In genomic region chr11:116814076-116814883, GRCm38 (mm10) we compare ENCODE assay signal across 8 mouse cellular contexts. TPM values are rescaled to one million over a fixed set of nuclear protein-coding genes. Genes with fewer than 3 reads are reported as not detected.
DNase-seq lines count a peak whose midpoint lies in the region; ATAC-seq and TF ChIP-seq lines count a peak whose summit lies in the region.

No protein-coding gene starts in this region.

- H3K4me2 ChIP-seq in hindbrain, postnatal 0 days (ENCODE audit: low read depth, low read length): peak overlapping the region; percentile 10; the same call in 1 of the 2 replicates
- H3K4me2 ChIP-seq in liver, embryonic 13.5 days: no peak overlapping the region
- H3K4me2 ChIP-seq in neural tube, embryonic 15.5 days: peak overlapping the region; percentile 3; the same call in 1 of the 2 replicates

- H3K27ac ChIP-seq in hindbrain, postnatal 0 days: peak overlapping the region; percentile 95
- peak overlapping the region; percentile 23; the same call in 1 of the 2 replicates for H3K27ac ChIP-seq in liver, embryonic 13.5 days
- peak overlapping the region; percentile 94 for H3K27ac ChIP-seq in neural tube, embryonic 15.5 days (replicated peaks)

- H3K27me3 ChIP-seq in hindbrain, postnatal 0 days (ENCODE audit: insufficient read depth, low read length): no peaks in the 10 kb centered on the region
- peaks cover 6% of the 10 kb centered on the region; the same call in 1 of the 2 replicates for H3K27me3 ChIP-seq in liver, embryonic 13.5 days
- H3K27me3 ChIP-seq in neural tube, embryonic 15.5 days (replicated peaks): no peaks in the 10 kb centered on the region

- H3K36me3 ChIP-seq in hindbrain, postnatal 0 days (ENCODE audit: insufficient read depth, low read length): no peaks in the 10 kb centered on the region
- no peaks in the 10 kb centered on the region for H3K36me3 ChIP-seq in liver, embryonic 13.5 days
- no peaks in the 10 kb centered on the region for H3K36me3 ChIP-seq in neural tube, embryonic 15.5 days

- WGBS in hindbrain, postnatal 0 days: 6% methylated on average over 20 of the region's 20 CpGs
- 47% methylated on average over 20 of the region's 20 CpGs for WGBS in liver, embryonic 13.5 days (ENCODE audit: insufficient replicate concordance)
- 4% methylated on average over 20 of the region's 20 CpGs for WGBS in neural tube, embryonic 15.5 days

- DNase-seq in adrenal gland, adult 2 months: peak; percentile 44
- DNase-seq in adrenal gland, adult 18-20 months (ENCODE audit: low spot score in 2 of 2): no peak
- peak; percentile 38 to 80 for DNase-seq in cerebellum, postnatal 4 days (ENCODE audit: low spot score in 2 of 2)
- DNase-seq in gastrocnemius, postnatal 25 days: peak; percentile 85
- DNase-seq in hindbrain, postnatal 0 days (ENCODE audit: low spot score): peak; percentile 84
- no peak for DNase-seq in liver, embryonic 13.5 days
- DNase-seq in left cerebral cortex, adult 9 months (ENCODE audit: low spot score in 2 of 2): no peak

- peaks cover 41% of the 10 kb centered on the region for H3K4me1 ChIP-seq in hindbrain, postnatal 0 days (ENCODE audit: insufficient read depth, low read length)
- peaks cover 22% of the 10 kb centered on the region for H3K4me1 ChIP-seq in liver, embryonic 13.5 days (replicated peaks)
- peaks cover 74% of the 10 kb centered on the region for H3K4me1 ChIP-seq in neural tube, embryonic 15.5 days

- H3K9me3 ChIP-seq in hindbrain, postnatal 0 days (ENCODE audit: low read length): no peaks in the 10 kb centered on the region
- no peaks in the 10 kb centered on the region for H3K9me3 ChIP-seq in liver, embryonic 13.5 days (replicated peaks)
- H3K9me3 ChIP-seq in neural tube, embryonic 15.5 days (replicated peaks): no peaks in the 10 kb centered on the region

- H3K9ac ChIP-seq in hindbrain, postnatal 0 days (replicated peaks; ENCODE audit: low read length): peak overlapping the region; percentile 28; the same call in 1 of the 2 replicates
- H3K9ac ChIP-seq in liver, embryonic 13.5 days: no peak overlapping the region
- peak overlapping the region; percentile 30 for H3K9ac ChIP-seq in neural tube, embryonic 15.5 days (replicated peaks)

- H3K4me3 ChIP-seq in hindbrain, postnatal 0 days (ENCODE audit: low read length): no peak overlapping the region
- H3K4me3 ChIP-seq in liver, embryonic 13.5 days (replicated peaks): no peak overlapping the region
- H3K4me3 ChIP-seq in neural tube, embryonic 15.5 days (replicated peaks): no peak overlapping the region

- ATAC-seq in hindbrain, postnatal 0 days: peak; percentile 19; the same call in 1 of the 2 replicates
- no peak for ATAC-seq in liver, embryonic 13.5 days (ENCODE audit: low read depth)
- no peak for ATAC-seq in neural tube, embryonic 15.5 days (ENCODE audit: low FRiP score)

- no peak for TF ChIP-seq CTCF in hindbrain, postnatal 0 days (IDR thresholded peaks at IDR 0.05; ENCODE audit: low read depth)

RNA-seq across cellular contexts. Expression of gene Mxra7, which starts 13.6 kb away (rescaled TPM):
- total RNA-seq in adrenal gland, adult 2 months (2021): 10 to 100 TPM; 37.2 to 78.7 TPM
- 282 and 392 TPM in 2 replicates for polyA plus RNA-seq in adrenal gland, adult 2 months (2012; rRNA removed)
- 10 to 100 TPM; 44.3 to 55.9 TPM for total RNA-seq in adrenal gland, adult 18-20 months (2021)
- total RNA-seq in gastrocnemius, postnatal 25 days (2021): 10 to 100 TPM; 13.2 to 14.7 TPM
- 36.6 and 38.3 TPM in 2 replicates for total RNA-seq in hindbrain, postnatal 0 days (2014; rRNA removed)
- 41.9 and 50.2 TPM in 2 replicates for polyA plus RNA-seq in hindbrain, postnatal 0 days (2015; fragmentation: Nextera tagmentation; extraction: Ambion mirVana)
- 2.0 and 2.5 TPM in 2 replicates for polyA plus RNA-seq in liver, embryonic 13.5 days (2015; fragmentation: Nextera tagmentation; extraction: Ambion mirVana)
- polyA plus RNA-seq in neural tube, embryonic 15.5 days (2015; fragmentation: Nextera tagmentation; extraction: Ambion mirVana): 38.2 and 43.2 TPM in 2 replicates

RNA-seq across cellular contexts. Expression of gene Mettl23, which starts 28.8 kb away (rescaled TPM):
- 10 to 100 TPM; 22.5 to 35.2 TPM for total RNA-seq in adrenal gland, adult 2 months (2021)
- 25.9 and 26.6 TPM in 2 replicates for polyA plus RNA-seq in adrenal gland, adult 2 months (2012; rRNA removed)
- total RNA-seq in adrenal gland, adult 18-20 months (2021): 10 to 100 TPM; 32.2 to 32.7 TPM
- total RNA-seq in gastrocnemius, postnatal 25 days (2021): 10 to 100 TPM; 33.1 to 36.7 TPM
- total RNA-seq in hindbrain, postnatal 0 days (2014; rRNA removed): 30.1 and 43.2 TPM in 2 replicates
- polyA plus RNA-seq in hindbrain, postnatal 0 days (2015; fragmentation: Nextera tagmentation; extraction: Ambion mirVana): 50.8 and 54.4 TPM in 2 replicates
- 44.2 and 47.0 TPM in 2 replicates for polyA plus RNA-seq in liver, embryonic 13.5 days (2015; fragmentation: Nextera tagmentation; extraction: Ambion mirVana)
- 64.7 and 66.7 TPM in 2 replicates for polyA plus RNA-seq in neural tube, embryonic 15.5 days (2015; fragmentation: Nextera tagmentation; extraction: Ambion mirVana)

RNA-seq across cellular contexts. Expression of gene Jmjd6, which starts 29.0 kb away (rescaled TPM):
- 10 to 100 TPM; 30.6 to 50.7 TPM for total RNA-seq in adrenal gland, adult 2 months (2021)
- 17.3 and 18.8 TPM in 2 replicates for polyA plus RNA-seq in adrenal gland, adult 2 months (2012; rRNA removed)
- 10 to 100 TPM; 42.2 to 52.6 TPM for total RNA-seq in adrenal gland, adult 18-20 months (2021)
- 10 to 100 TPM; 20.6 to 22.1 TPM for total RNA-seq in gastrocnemius, postnatal 25 days (2021)
- 31.9 and 37.5 TPM in 2 replicates for total RNA-seq in hindbrain, postnatal 0 days (2014; rRNA removed)
- 48.1 and 48.6 TPM in 2 replicates for polyA plus RNA-seq in hindbrain, postnatal 0 days (2015; fragmentation: Nextera tagmentation; extraction: Ambion mirVana)
- polyA plus RNA-seq in liver, embryonic 13.5 days (2015; fragmentation: Nextera tagmentation; extraction: Ambion mirVana): 38.1 and 40.1 TPM in 2 replicates
- 63.2 and 68.6 TPM in 2 replicates for polyA plus RNA-seq in neural tube, embryonic 15.5 days (2015; fragmentation: Nextera tagmentation; extraction: Ambion mirVana)

RNA-seq across cellular contexts. Expression of gene Mfsd11, which starts 38.0 kb away (rescaled TPM):
- total RNA-seq in adrenal gland, adult 2 months (2021): 10 to 100 TPM; 31.3 to 43.6 TPM
- 36.8 and 48.1 TPM in 2 replicates for polyA plus RNA-seq in adrenal gland, adult 2 months (2012; rRNA removed)
- total RNA-seq in adrenal gland, adult 18-20 months (2021): 10 to 100 TPM; 39.3 to 42.3 TPM
- total RNA-seq in gastrocnemius, postnatal 25 days (2021): 10 to 100 TPM; 21.3 to 23.5 TPM
- 38.7 and 45.6 TPM in 2 replicates for total RNA-seq in hindbrain, postnatal 0 days (2014; rRNA removed)
- polyA plus RNA-seq in hindbrain, postnatal 0 days (2015; fragmentation: Nextera tagmentation; extraction: Ambion mirVana): 56.8 and 62.8 TPM in 2 replicates
- 10.4 and 11.8 TPM in 2 replicates for polyA plus RNA-seq in liver, embryonic 13.5 days (2015; fragmentation: Nextera tagmentation; extraction: Ambion mirVana)
- polyA plus RNA-seq in neural tube, embryonic 15.5 days (2015; fragmentation: Nextera tagmentation; extraction: Ambion mirVana): 43.5 and 51.6 TPM in 2 replicates

RNA-seq across cellular contexts. Expression of gene Srsf2, which starts 38.6 kb away (rescaled TPM):
- total RNA-seq in adrenal gland, adult 2 months (2021): 100 to 1,000 TPM; 223 to 256 TPM
- 693 and 1,121 TPM in 2 replicates for polyA plus RNA-seq in adrenal gland, adult 2 months (2012; rRNA removed)
- 100 to 1,000 TPM; 228 to 275 TPM for total RNA-seq in adrenal gland, adult 18-20 months (2021)
- total RNA-seq in gastrocnemius, postnatal 25 days (2021): 10 to 100 TPM; 61.7 to 65.2 TPM
- 228 and 253 TPM in 2 replicates for total RNA-seq in hindbrain, postnatal 0 days (2014; rRNA removed)
- polyA plus RNA-seq in hindbrain, postnatal 0 days (2015; fragmentation: Nextera tagmentation; extraction: Ambion mirVana): 454 and 491 TPM in 2 replicates
- polyA plus RNA-seq in liver, embryonic 13.5 days (2015; fragmentation: Nextera tagmentation; extraction: Ambion mirVana): 543 and 573 TPM in 2 replicates
- polyA plus RNA-seq in neural tube, embryonic 15.5 days (2015; fragmentation: Nextera tagmentation; extraction: Ambion mirVana): 514 and 555 TPM in 2 replicates

Comparison
In these comparisons a context has a peak if more than half of its experiments do, and no peak if none do; other contexts are left out.
1. DNase-seq: peak in adrenal gland, adult 2 months (single experiment), cerebellum, postnatal 4 days (2 of 2), gastrocnemius, postnatal 25 days (single experiment) and hindbrain, postnatal 0 days (single experiment); none in adrenal gland, adult 18-20 months (0 of 2), liver, embryonic 13.5 days (single experiment) and left cerebral cortex, adult 9 months (0 of 2).
2. H3K27ac ChIP-seq: peak in every context shown above with its lines; median percentile 95 in hindbrain, postnatal 0 days; 94 in neural tube, embryonic 15.5 days; 23 in liver, embryonic 13.5 days.